Mouse (Mus musculus): ENCODE data around the gene Eid3.

Eid3 gene

GRCm38 (mm10) chr10:82866356-82866755 lies at the start of gene Eid3:
Gene Eid3 (plus strand): TSS chr10:82866626.
- in situ Hi-C loops (cut with MboI; ENCODE audit: unreplicated experiment in 2 of 2) = no loop called here

- in situ Hi-C loops (cut with MboI; ENCODE audit: unreplicated experiment in 2 of 2) = loop anchor here (5.0 to 10.0 kb wide), 2 partner anchors 40 to 167 kb away; partner anchors contain the start of gene Chst11 (in 1 of the 2)
Measured at GRCm38 (mm10) chr10:82817514-82817913, 48.9 kb upstream of the Eid3 start.

- in situ Hi-C loops (cut with MboI; ENCODE audit: unreplicated experiment in 2 of 2) = loop anchor here (5.0 to 10.0 kb wide), 2 partner anchors 39 to 167 kb away; partner anchors contain the start of gene Chst11 (in 1 of the 2)
Measured at GRCm38 (mm10) chr10:82817936-82818335, 48.5 kb upstream of the Eid3 start.

GRCm38 (mm10) chr10:82818661-82819060 lies 47.8 kb upstream of the Eid3 start:
- in situ Hi-C loops (cut with MboI; ENCODE audit: unreplicated experiment in 2 of 2) = loop anchor here (5.0 to 10.0 kb wide), 2 partner anchors 39 to 166 kb away; partner anchors contain the start of gene Chst11 (in 1 of the 2)

GRCm38 (mm10) chr10:82823108-82823778 lies 43.2 kb upstream of the Eid3 start:
- in situ Hi-C loops (cut with MboI; ENCODE audit: unreplicated experiment in 2 of 2) = no loop called here

- in situ Hi-C loops (cut with MboI; ENCODE audit: unreplicated experiment in 2 of 2) = no loop called here
Measured at GRCm38 (mm10) chr10:82823779-82824177, 42.6 kb upstream of the Eid3 start.

- in situ Hi-C loops (cut with MboI; ENCODE audit: unreplicated experiment in 2 of 2) = no loop called here
Measured at GRCm38 (mm10) chr10:82824541-82824940, 41.9 kb upstream of the Eid3 start.

GRCm38 (mm10) chr10:82826516-82826915 lies 39.9 kb upstream of the Eid3 start:
- in situ Hi-C loops (cut with MboI; ENCODE audit: unreplicated experiment in 2 of 2) = no loop called here

- in situ Hi-C loops (cut with MboI; ENCODE audit: unreplicated experiment in 2 of 2) = no loop called here
Measured at GRCm38 (mm10) chr10:82833926-82834325, 32.5 kb upstream of the Eid3 start, which contains the start of gene Txnrd1. Gene Txnrd1 (plus strand): TSS chr10:82833951.

GRCm38 (mm10) chr10:82835898-82836297 lies 30.5 kb upstream of the Eid3 start:
- in situ Hi-C loops (cut with MboI; ENCODE audit: unreplicated experiment in 2 of 2) = no loop called here

GRCm38 (mm10) chr10:82838390-82838789 lies 28.0 kb upstream of the Eid3 start:
- in situ Hi-C loops (cut with MboI; ENCODE audit: unreplicated experiment in 2 of 2) = no loop called here

GRCm38 (mm10) chr10:82844090-82844489 lies 22.3 kb upstream of the Eid3 start:
- in situ Hi-C loops (cut with MboI; ENCODE audit: unreplicated experiment in 2 of 2) = no loop called here

- in situ Hi-C loops (cut with MboI; ENCODE audit: unreplicated experiment in 2 of 2) = no loop called here
Measured at GRCm38 (mm10) chr10:82844731-82845130, 21.7 kb upstream of the Eid3 start.

- in situ Hi-C loops (cut with MboI; ENCODE audit: unreplicated experiment in 2 of 2) = no loop called here
Measured at GRCm38 (mm10) chr10:82847821-82848459, 18.5 kb upstream of the Eid3 start.

- in situ Hi-C loops (cut with MboI; ENCODE audit: unreplicated experiment in 2 of 2) = no loop called here
Measured at GRCm38 (mm10) chr10:82849686-82850353, 16.6 kb upstream of the Eid3 start.

- in situ Hi-C loops (cut with MboI; ENCODE audit: unreplicated experiment in 2 of 2) = no loop called here
Measured at GRCm38 (mm10) chr10:82850354-82850752, 16.1 kb upstream of the Eid3 start.

GRCm38 (mm10) chr10:82851751-82852150 lies 14.7 kb upstream of the Eid3 start:
- in situ Hi-C loops (cut with MboI; ENCODE audit: unreplicated experiment in 2 of 2) = no loop called here

GRCm38 (mm10) chr10:82858032-82858680 lies 8.3 kb upstream of the Eid3 start:
- in situ Hi-C loops (cut with MboI; ENCODE audit: unreplicated experiment in 2 of 2) = loop anchor here (5.0 kb wide), 1 partner anchor 41 kb away; no protein-coding TSS in a partner anchor

- in situ Hi-C loops (cut with MboI; ENCODE audit: unreplicated experiment in 2 of 2) = loop anchor here (5.0 kb wide), 1 partner anchor 42 kb away; no protein-coding TSS in a partner anchor
Measured at GRCm38 (mm10) chr10:82858691-82859532, 7.5 kb upstream of the Eid3 start.

GRCm38 (mm10) chr10:82859533-82859915 lies 6.9 kb upstream of the Eid3 start:
- in situ Hi-C loops (cut with MboI; ENCODE audit: unreplicated experiment in 2 of 2) = loop anchor here (5.0 kb wide), 1 partner anchor 42 kb away; no protein-coding TSS in a partner anchor

Measured in v-Abl transformed pro-B cells (cell line).